Mouse (Mus musculus): ENCODE measurements around the gene Snx20. TPM values are rescaled to one million over a fixed set of nuclear protein-coding genes. Genes with fewer than 3 reads are reported as not detected.

The Snx20 gene
- total and polyA plus RNA-seq, 3 experiments, result 69.1 to 117 (median 93.1) TPM

GRCm38 (mm10) chr8:88604065-88605038 is 31.6 kb downstream of the Snx20 start:
- H3K4me2 ChIP-seq (ENCODE audit: insufficient read depth, low read depth, poor library complexity, severe bottlenecking), result no peak overlapping the region
- in situ Hi-C loops (cut with MboI; ENCODE audit: low pct_ligation_motif_present, low pct_unique_long_range_greater_than_20kb, low sequenced_read_pairs), result loop anchor here (25.0 kb wide), 1 partner anchor 342 kb away; the partner anchor contains the start of gene Adcy7

GRCm38 (mm10) chr8:88603446-88603989 is 32.4 kb downstream of the Snx20 start:
- TF ChIP-seq SIN3A (IDR thresholded peaks at IDR 0.05; ENCODE audit: low read length) (no peak), PAX5 (IDR thresholded peaks at IDR 0.05; ENCODE audit: low read length) (no peak), IRF4 (IDR thresholded peaks at IDR 0.05; ENCODE audit: low read depth, low read length) (no peak), JUN (IDR thresholded peaks at IDR 0.05; ENCODE audit: insufficient read depth, low read depth, low read length) (no peak), MAFK (IDR thresholded peaks at IDR 0.05; ENCODE audit: insufficient replicate concordance, low read length) (no peak), GABPA (IDR thresholded peaks at IDR 0.05; ENCODE audit: insufficient replicate concordance, low read depth, low read length) (no peak), HCFC1 (IDR thresholded peaks at IDR 0.05; ENCODE audit: low read depth, low read length) (no peak), EP300 (IDR thresholded peaks at IDR 0.05; ENCODE audit: low read length) (no peak), TBP (conservative IDR thresholded peaks at IDR 0.05; ENCODE audit: low read depth, low read length) (no peak), POLR2A (IDR thresholded peaks at IDR 0.05; ENCODE audit: low read depth, low read length) (no peak), MXI1 (IDR thresholded peaks at IDR 0.05; ENCODE audit: low read depth, low read length) (no peak), MYC (IDR thresholded peaks at IDR 0.05; ENCODE audit: low read depth, low read length) (no peak), CHD1 (IDR thresholded peaks at IDR 0.05; ENCODE audit: low read depth, low read length) (no peak), ZMIZ1 (IDR thresholded peaks at IDR 0.05; ENCODE audit: low read depth, low read length) (no peak), USF2 (conservative IDR thresholded peaks at IDR 0.05; ENCODE audit: low read depth, low read length) (no peak), SMC3 (IDR thresholded peaks at IDR 0.05; ENCODE audit: low read depth, low read length) (no peak), RCOR1 (conservative IDR thresholded peaks at IDR 0.05; ENCODE audit: low read depth, low read length) (no peak), ELF1 (IDR thresholded peaks at IDR 0.05; ENCODE audit: low read depth, low read length) (no peak), UBTF (IDR thresholded peaks at IDR 0.05; ENCODE audit: low read depth, low read length) (no peak)
- Histone ChIP-seq H3K36me3 (replicated peaks in 1 of 2; ENCODE audit: control insufficient read depth in 1 of 2, insufficient read depth in 1 of 2, low read length in 1 of 2) (no peaks in the 10 kb centered on the region), H3K27me3 (replicated peaks) (no peaks in the 10 kb centered on the region), H3K79me2 (replicated peaks; ENCODE audit: control insufficient read depth, extremely low read depth, insufficient read depth, poor library complexity, severe bottlenecking) (no peaks in the 10 kb centered on the region), H3K4me3 (replicated peaks in 1 of 3; ENCODE audit: low read depth in 2 of 3, low read length in 2 of 3, poor library complexity in 1 of 3) (no peak overlapping the region), H3K4me2 (ENCODE audit: insufficient read depth, low read depth, poor library complexity, severe bottlenecking) (no peak overlapping the region), H3K27ac (ENCODE audit: insufficient read depth, low read depth) (no peak overlapping the region), H3K4me1 (ENCODE audit: control insufficient read depth in 1 of 2, insufficient read depth in 2 of 2) (peaks cover 2 to 30% of the 10 kb centered on the region in 2 experiments; a peak in 2 of 4 replicates), H3K9ac (ENCODE audit: insufficient read depth, low read depth) (no peak overlapping the region), H3K9me3 (replicated peaks; ENCODE audit: low read length) (peaks cover 8% of the 10 kb centered on the region)
- in situ Hi-C loops (cut with MboI; ENCODE audit: low pct_ligation_motif_present, low pct_unique_long_range_greater_than_20kb, low sequenced_read_pairs), result loop anchor here (25.0 kb wide), 1 partner anchor 341 kb away; the partner anchor contains the start of gene Adcy7
- dilution Hi-C loops (cut with MboI; ENCODE audit: extremely low pct_ligation_motif_present, extremely low pct_unique_long_range_greater_than_20kb, low sequenced_read_pairs), result no loop called here
- DNase-seq (ENCODE audit: extremely low read depth), result no peak

More at GRCm38 (mm10) chr8:88604065-88605038, 31.6 kb downstream of the Snx20 start:
- peaks cover 8% of the 10 kb centered on the region for H3K9me3 ChIP-seq (replicated peaks; ENCODE audit: low read length)
- TF ChIP-seq EP300 (IDR thresholded peaks at IDR 0.05; ENCODE audit: low read length), result no peak
- no peak for TF ChIP-seq TCF12 (IDR thresholded peaks at IDR 0.05; ENCODE audit: low read depth, low read length)
- TF ChIP-seq MEF2A (IDR thresholded peaks at IDR 0.05; ENCODE audit: borderline replicate concordance, low read depth, low read length), result no peak
- no peak overlapping the region for H3K9ac ChIP-seq (ENCODE audit: insufficient read depth, low read depth)
- no peak overlapping the region for H3K4me3 ChIP-seq (replicated peaks in 1 of 3; ENCODE audit: low read depth in 2 of 3, low read length in 2 of 3, poor library complexity in 1 of 3)
- H3K27me3 ChIP-seq (replicated peaks), result no peaks in the 10 kb centered on the region
- H3K27ac ChIP-seq (ENCODE audit: insufficient read depth, low read depth), result no peak overlapping the region
- DNase-seq (ENCODE audit: extremely low read depth), result no peak
- H3K36me3 ChIP-seq (replicated peaks in 1 of 2; ENCODE audit: control insufficient read depth in 1 of 2, insufficient read depth in 1 of 2, low read length in 1 of 2), result no peaks in the 10 kb centered on the region
- H3K79me2 ChIP-seq (replicated peaks; ENCODE audit: control insufficient read depth, extremely low read depth, insufficient read depth, poor library complexity, severe bottlenecking), result no peaks in the 10 kb centered on the region
- peaks cover 0 to 31% of the 10 kb centered on the region in 2 experiments; a peak in 2 of 4 replicates for H3K4me1 ChIP-seq (ENCODE audit: control insufficient read depth in 1 of 2, insufficient read depth in 2 of 2)
- dilution Hi-C loops (cut with MboI; ENCODE audit: extremely low pct_ligation_motif_present, extremely low pct_unique_long_range_greater_than_20kb, low sequenced_read_pairs), result no loop called here
